Mouse (Mus musculus) urinary bladder, postnatal 14 days (tissue): ENCODE results near the gene Nanog.

ENCODE experiments used
- DNase-seq: peaks from one replicate; pipeline ENCODE4 v3.0.0; 2021; ENCODE audit warnings: low spot score

Gene Nanog

GRCm38 (mm10) chr6:122762952-122763700 is 55.8 kb downstream of the Nanog start:
- no peak for DNase-seq

- no peak for DNase-seq
Measured at GRCm38 (mm10) chr6:122763844-122764445, 56.7 kb downstream of the Nanog start.
